Mouse (Mus musculus) neural tube, embryonic 14.5 days (tissue): ENCODE data around the gene Kctd17. TPM values are rescaled to one million over a fixed set of nuclear protein-coding genes. Genes with fewer than 3 reads are reported as not detected.

Experiments used
- ATAC-seq: fragments of 200-750 bp; cut with Nextera tagmentation; 2 replicates; pipeline ENCODE4 v1.8.0; 2017; ENCODE audit warnings: low read depth, mild to moderate bottlenecking, moderate TSS enrichment, moderate library complexity
- H3K27ac ChIP-seq: fragments of 300-500 bp; sonication (generic); 2 replicates; pipeline ENCODE4 v1.5.1; 2014; ENCODE audit warnings: low read depth, mild to moderate bottlenecking, control low read depth, low read length, moderate library complexity, mixed read lengths
- H3K27me3 ChIP-seq: fragments of 300-500 bp; sonication (generic); 2 replicates; pipeline ENCODE4 v1.6.1; 2014; ENCODE audit warnings: low read length; ENCODE audit not compliant: control insufficient read depth, insufficient read depth
- H3K36me3 ChIP-seq: fragments of 300-500 bp; sonication (generic); 2 replicates; pipeline ENCODE4 v1.6.1; 2014; ENCODE audit warnings: low read length, mixed read lengths; ENCODE audit not compliant: control insufficient read depth, insufficient read depth
- H3K4me1 ChIP-seq: fragments of 300-500 bp; sonication (generic); 2 replicates; pipeline ENCODE4 v1.6.1; 2014; ENCODE audit warnings: low read length; ENCODE audit not compliant: control insufficient read depth, insufficient read depth
- H3K4me2 ChIP-seq: fragments of 300-500 bp; sonication (generic); 2 replicates; pipeline ENCODE4 v1.6.1; 2014; ENCODE audit warnings: mild to moderate bottlenecking, low read depth, low read length, control low read depth
- H3K4me3 ChIP-seq: fragments of 300-500 bp; sonication (generic); 2 replicates; pipeline ENCODE4 v1.5.1; 2014; ENCODE audit warnings: low read depth, low read length, control low read depth, mixed read lengths
- H3K9ac ChIP-seq: fragments of 300-500 bp; sonication (generic); replicated peaks from 2 replicates; pipeline ENCODE4 v1.6.1; 2014; ENCODE audit warnings: low read depth, mild to moderate bottlenecking, control low read depth, low read length, mixed read lengths
- H3K9me3 ChIP-seq: fragments of 300-500 bp; sonication (generic); 2 replicates; pipeline ENCODE4 v1.6.1; 2016; ENCODE audit warnings: low read length; ENCODE audit not compliant: control insufficient read depth
- WGBS: fragments of 180-500 bp; shearing (Covaris S2); extraction: QIAGEN DNeasy Blood & Tissue Kit; methylation state at CpG from one replicate; pipeline ENCODE4 v1.1.7; 2014; 5-methylcytosine and 5-hydroxymethylcytosine counted together
- polyA plus RNA-seq: library from polyadenylated mRNA; unstranded; fragments of >200 nt; fragmentation: Nextera tagmentation; extraction: Ambion mirVana; gene quantifications from 2 replicates; pipeline ENCODE4 v1.2.1, GENCODE M21; 2014

Gene Kctd17
- polyA plus RNA-seq, 1 experiment from 2014 or later, result 157 TPM

GRCm38 (mm10) chr15:78409570-78410052 is 18.8 kb upstream of the Kctd17 start:
- 8% methylated on average over 12 of the region's 12 CpGs for WGBS

DNA sequence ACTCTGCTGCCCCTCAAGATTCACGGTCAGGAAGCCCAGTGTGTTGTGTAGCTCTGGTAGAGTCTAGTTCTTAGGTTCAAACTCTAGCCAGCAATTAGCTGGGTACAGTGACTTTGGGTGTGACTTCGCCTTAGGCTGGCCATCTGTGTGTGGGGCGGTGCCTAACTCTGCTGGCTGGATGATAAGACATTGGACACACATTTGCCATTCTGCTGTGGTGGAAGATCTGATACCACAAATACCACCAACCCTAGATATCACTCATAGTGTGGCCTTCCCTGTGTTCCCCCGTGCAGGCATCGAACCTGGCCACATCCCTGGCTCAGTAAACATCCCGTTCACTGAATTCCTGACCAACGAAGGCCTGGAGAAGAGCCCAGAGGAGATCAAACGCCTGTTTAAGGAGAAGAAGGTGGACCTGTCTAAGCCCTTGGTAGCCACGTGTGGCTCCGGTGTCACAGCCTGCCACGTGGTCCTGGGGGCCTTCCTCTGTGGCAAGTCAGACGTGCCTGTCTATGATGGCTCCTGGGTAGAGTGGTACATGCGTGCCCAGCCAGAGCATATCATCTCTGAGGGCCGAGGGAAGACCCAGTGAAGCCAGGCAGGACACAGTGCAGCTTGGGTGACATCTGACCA is 15.2 kb upstream of the Kctd17 start:
- no peaks in the 10 kb centered on the region for H3K36me3 ChIP-seq
- H3K4me1 ChIP-seq, result peaks cover 7% of the 10 kb centered on the region; the same call in 1 of the 2 replicates
- no peak overlapping the region for H3K9ac ChIP-seq
- H3K27me3 ChIP-seq, result peaks cover 18% of the 10 kb centered on the region
- H3K9me3 ChIP-seq, result no peaks in the 10 kb centered on the region
- no peak overlapping the region for H3K27ac ChIP-seq
- no peak overlapping the region for H3K4me2 ChIP-seq
- no peak overlapping the region for H3K4me3 ChIP-seq
- 93% methylated on average over 14 of the region's 14 CpGs for WGBS
- no peak for ATAC-seq

More at GRCm38 (mm10) chr15:78409570-78410052, 18.8 kb upstream of the Kctd17 start:
- Histone ChIP-seq H3K4me2 (peak overlapping the region; percentile 43), H3K9me3 (no peaks in the 10 kb centered on the region), H3K9ac (peak overlapping the region; percentile 25; the same call in 1 of the 2 replicates), H3K27ac (no peak overlapping the region), H3K36me3 (no peaks in the 10 kb centered on the region), H3K4me3 (peak overlapping the region; percentile 7; the same call in 1 of the 2 replicates), H3K4me1 (peaks cover 15% of the 10 kb centered on the region), H3K27me3 (peaks cover 18% of the 10 kb centered on the region)
- ATAC-seq, result no peak

- Histone ChIP-seq H3K36me3 (no peaks in the 10 kb centered on the region), H3K4me1 (peaks cover 7% of the 10 kb centered on the region; the same call in 1 of the 2 replicates), H3K27me3 (peaks cover 16% of the 10 kb centered on the region), H3K9me3 (no peaks in the 10 kb centered on the region), H3K4me3 (no peak overlapping the region), H3K4me2 (no peak overlapping the region), H3K27ac (no peak overlapping the region), H3K9ac (no peak overlapping the region)
- 56% methylated on average over 1 of the region's 1 CpGs for WGBS
- no peak for ATAC-seq
These were observed 14.6 kb upstream of the Kctd17 start for GRCm38 (mm10) chr15:78413719-78414117.

DNA sequence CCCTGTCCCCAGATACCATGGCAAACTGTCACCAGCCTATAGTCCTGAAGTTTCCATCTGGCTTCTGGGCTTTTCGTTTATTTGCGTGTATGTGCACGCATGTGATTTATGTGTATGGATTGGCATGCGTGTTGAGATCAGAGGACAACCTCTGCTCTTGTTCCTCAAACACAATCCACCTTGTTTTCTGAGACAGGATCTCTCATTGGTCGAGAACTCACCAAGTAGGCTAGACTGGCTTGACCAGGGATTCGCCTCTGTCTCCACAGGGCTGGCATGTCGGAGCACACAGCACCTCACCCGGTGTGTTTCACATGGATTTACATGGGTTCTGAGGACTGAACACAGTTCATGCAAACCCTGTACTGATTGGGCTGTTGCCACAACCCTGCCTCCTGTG is 14.2 kb upstream of the Kctd17 start:
- H3K9me3 ChIP-seq, result no peaks in the 10 kb centered on the region
- no peaks in the 10 kb centered on the region for H3K36me3 ChIP-seq
- H3K27ac ChIP-seq, result no peak overlapping the region
- H3K9ac ChIP-seq, result no peak overlapping the region
- no peak overlapping the region for H3K4me2 ChIP-seq
- no peak for ATAC-seq
- peaks cover 7% of the 10 kb centered on the region; the same call in 1 of the 2 replicates for H3K4me1 ChIP-seq
- H3K27me3 ChIP-seq, result peaks cover 12% of the 10 kb centered on the region
- no peak overlapping the region for H3K4me3 ChIP-seq
- WGBS, result 90% methylated on average over 8 of the region's 8 CpGs

GRCm38 (mm10) chr15:78416937-78417336 is 11.4 kb upstream of the Kctd17 start:
- H3K4me2 ChIP-seq, result no peak overlapping the region
- H3K36me3 ChIP-seq, result no peaks in the 10 kb centered on the region
- H3K4me3 ChIP-seq, result no peak overlapping the region
- H3K9me3 ChIP-seq, result no peaks in the 10 kb centered on the region
- H3K27me3 ChIP-seq, result no peaks in the 10 kb centered on the region
- no peak for ATAC-seq
- 36% methylated on average over 4 of the region's 4 CpGs for WGBS
- H3K4me1 ChIP-seq, result no peaks in the 10 kb centered on the region
- no peak overlapping the region for H3K27ac ChIP-seq
- H3K9ac ChIP-seq, result no peak overlapping the region

- H3K27me3 ChIP-seq, result no peaks in the 10 kb centered on the region
- ATAC-seq, result no peak
- H3K4me2 ChIP-seq, result no peak overlapping the region
- H3K9me3 ChIP-seq, result no peaks in the 10 kb centered on the region
- no peaks in the 10 kb centered on the region for H3K36me3 ChIP-seq
- 82% methylated on average over 13 of the region's 13 CpGs for WGBS
- H3K4me1 ChIP-seq, result no peaks in the 10 kb centered on the region
- H3K9ac ChIP-seq, result no peak overlapping the region
- no peak overlapping the region for H3K27ac ChIP-seq
- no peak overlapping the region for H3K4me3 ChIP-seq
These were observed 8.0 kb upstream of the Kctd17 start for GRCm38 (mm10) chr15:78420395-78420794.

DNA sequence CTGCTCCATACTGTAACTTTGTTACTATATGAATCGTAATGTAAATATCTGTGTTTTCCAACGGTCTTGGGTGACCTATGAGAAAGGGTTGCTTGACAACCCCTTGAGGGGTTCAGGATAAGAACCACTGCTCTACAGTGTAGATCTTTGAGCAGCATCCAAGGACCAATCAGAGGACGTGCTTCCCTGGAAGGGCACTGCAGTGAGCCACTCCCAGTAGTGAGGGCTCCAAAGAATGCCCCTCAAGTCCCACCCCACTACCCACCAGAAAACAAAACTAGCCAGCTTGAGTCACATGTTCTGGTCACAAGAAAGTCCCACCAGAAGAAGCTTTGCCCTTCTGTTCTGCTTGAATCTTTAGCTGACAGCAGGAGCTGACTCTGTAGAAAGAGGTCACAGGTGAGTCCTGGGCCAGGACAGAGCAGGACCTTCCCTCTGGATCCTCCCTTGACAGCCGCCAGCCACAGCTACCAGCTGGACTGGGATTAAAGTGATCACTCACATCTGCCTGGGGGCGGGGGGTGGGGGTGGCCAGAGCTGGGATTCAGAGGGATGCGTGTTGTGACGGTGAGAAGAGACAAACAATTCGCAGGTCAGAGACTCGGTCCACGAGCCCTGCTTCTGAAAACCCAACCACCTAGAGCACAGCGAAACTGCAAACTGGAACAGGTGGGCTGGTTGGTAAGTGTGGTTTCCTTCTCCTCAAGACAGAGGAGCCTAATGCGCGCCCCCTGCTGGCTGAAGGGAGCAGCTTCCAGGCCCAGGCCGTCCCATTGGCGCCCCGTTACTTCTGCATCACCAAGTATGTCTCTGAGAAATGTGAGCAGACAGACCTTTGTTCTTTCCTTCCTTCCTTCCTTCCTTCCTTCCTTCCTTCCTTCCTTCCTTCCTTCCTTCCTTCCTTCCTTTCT is 6.1 kb upstream of the Kctd17 start:
- H3K27ac ChIP-seq, result no peak overlapping the region
- H3K9me3 ChIP-seq, result no peaks in the 10 kb centered on the region
- H3K27me3 ChIP-seq, result no peaks in the 10 kb centered on the region
- no peak overlapping the region for H3K9ac ChIP-seq
- H3K4me1 ChIP-seq, result no peaks in the 10 kb centered on the region
- 20% methylated on average over 16 of the region's 16 CpGs for WGBS
- ATAC-seq, result peak; percentile 68; the same call in 1 of the 2 replicates
- H3K4me3 ChIP-seq, result no peak overlapping the region
- H3K36me3 ChIP-seq, result no peaks in the 10 kb centered on the region
- H3K4me2 ChIP-seq, result no peak overlapping the region

- no peak overlapping the region for H3K4me2 ChIP-seq
- no peaks in the 10 kb centered on the region for H3K9me3 ChIP-seq
- ATAC-seq, result no peak
- no peaks in the 10 kb centered on the region for H3K27me3 ChIP-seq
- peaks cover 3% of the 10 kb centered on the region for H3K4me1 ChIP-seq
- H3K27ac ChIP-seq, result no peak overlapping the region
- WGBS, result 29% methylated on average over 11 of the region's 11 CpGs
- H3K4me3 ChIP-seq, result no peak overlapping the region
- H3K9ac ChIP-seq, result no peak overlapping the region
- H3K36me3 ChIP-seq, result no peaks in the 10 kb centered on the region
These were observed 3.9 kb upstream of the Kctd17 start for GRCm38 (mm10) chr15:78424507-78424906.

GRCm38 (mm10) chr15:78425230-78425629 is 3.1 kb upstream of the Kctd17 start:
- no peak overlapping the region for H3K4me3 ChIP-seq
- no peaks in the 10 kb centered on the region for H3K36me3 ChIP-seq
- no peak overlapping the region for H3K4me2 ChIP-seq
- peaks cover 11% of the 10 kb centered on the region for H3K4me1 ChIP-seq
- no peaks in the 10 kb centered on the region for H3K27me3 ChIP-seq
- no peak overlapping the region for H3K27ac ChIP-seq
- no peak for ATAC-seq
- H3K9me3 ChIP-seq, result no peaks in the 10 kb centered on the region
- H3K9ac ChIP-seq, result no peak overlapping the region
- 73% methylated on average over 4 of the region's 4 CpGs for WGBS
